Mouse (Mus musculus): ENCODE data around the gene Rsph10b. TPM values are rescaled to one million over a fixed set of nuclear protein-coding genes. Genes with fewer than 3 reads are reported as not detected.

Gene Rsph10b
- polyA plus RNA-seq (2015; fragmentation: Nextera tagmentation; extraction: Ambion mirVana): 0.20 and 0.39 TPM in 2 replicates

DNA sequence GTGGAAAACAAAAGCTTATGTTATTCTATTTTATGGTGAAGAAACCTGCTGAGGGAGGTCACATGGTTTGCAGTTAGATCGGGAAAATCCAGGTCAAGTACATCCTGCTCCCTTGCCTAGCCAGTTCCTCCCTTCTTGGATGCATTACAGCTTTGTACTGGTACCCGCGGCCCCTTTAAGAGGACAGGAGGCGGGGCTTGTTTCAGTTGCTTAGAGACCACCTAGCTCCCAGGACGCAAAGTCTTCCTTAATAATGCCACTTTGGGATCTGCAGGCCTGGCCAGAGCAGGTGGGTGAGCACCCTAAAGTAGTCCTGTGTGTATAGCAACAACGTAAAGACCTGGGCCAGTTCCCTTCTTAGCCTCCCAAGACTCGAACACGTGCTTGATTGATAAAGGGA, at the start of gene Rsph10b:
TSS of gene Rsph10b (plus strand) at position 205 of the 400 bp plus-strand sequence.
- WGBS: 26% methylated on average over 8 of the region's 8 CpGs
- H3K4me3 ChIP-seq (replicated peaks): no peak within 1 kb of the TSS
- ATAC-seq: peak; percentile 31
- peaks cover 15% of the 10 kb centered on the region; the same call in 1 of the 2 replicates for H3K36me3 ChIP-seq
- no peak within 1 kb of the TSS for H3K4me2 ChIP-seq (replicated peaks)
- no peak within 1 kb of the TSS for H3K9ac ChIP-seq
- H3K27me3 ChIP-seq (replicated peaks): no peaks in the 10 kb centered on the region
- no peaks in the 10 kb centered on the region for H3K9me3 ChIP-seq
- H3K27ac ChIP-seq: peak within 1 kb of the TSS; percentile 37; the same call in 1 of the 2 replicates
- H3K4me1 ChIP-seq (replicated peaks): 0 out of 2 replicates have a peak, but pooled peaks cover 2% of the 10 kb centered on the region

DNA sequence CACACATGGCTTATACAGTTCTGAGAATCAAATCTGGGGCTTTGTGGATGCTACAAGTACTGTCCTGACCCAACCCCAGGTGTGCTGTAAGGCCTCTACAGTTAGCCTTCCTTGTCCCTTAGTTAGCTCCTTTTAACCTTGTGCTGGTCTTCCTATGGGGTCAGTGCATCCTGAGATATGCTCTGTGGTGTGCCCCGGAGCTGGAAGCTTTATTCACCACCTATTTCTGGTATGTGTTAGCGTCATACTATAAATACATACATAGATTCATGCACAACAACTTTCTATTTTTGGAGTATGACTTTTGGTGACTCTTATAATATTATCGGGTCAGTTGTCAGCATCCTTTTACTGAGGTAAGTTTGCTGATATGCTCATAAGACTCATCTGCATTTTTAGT, 47.6 kb upstream of the Rsph10b start:
- peaks cover 35% of the 10 kb centered on the region for H3K36me3 ChIP-seq
- ATAC-seq: no peak
- no peaks in the 10 kb centered on the region for H3K4me1 ChIP-seq (replicated peaks)
- no peak overlapping the region for H3K9ac ChIP-seq
- WGBS: 93% methylated on average over 3 of the region's 3 CpGs
- no peak overlapping the region for H3K4me3 ChIP-seq (replicated peaks)
- H3K27me3 ChIP-seq (replicated peaks): no peaks in the 10 kb centered on the region
- no peak overlapping the region for H3K4me2 ChIP-seq (replicated peaks)
- H3K27ac ChIP-seq: no peak overlapping the region
- H3K9me3 ChIP-seq: no peaks in the 10 kb centered on the region

DNA sequence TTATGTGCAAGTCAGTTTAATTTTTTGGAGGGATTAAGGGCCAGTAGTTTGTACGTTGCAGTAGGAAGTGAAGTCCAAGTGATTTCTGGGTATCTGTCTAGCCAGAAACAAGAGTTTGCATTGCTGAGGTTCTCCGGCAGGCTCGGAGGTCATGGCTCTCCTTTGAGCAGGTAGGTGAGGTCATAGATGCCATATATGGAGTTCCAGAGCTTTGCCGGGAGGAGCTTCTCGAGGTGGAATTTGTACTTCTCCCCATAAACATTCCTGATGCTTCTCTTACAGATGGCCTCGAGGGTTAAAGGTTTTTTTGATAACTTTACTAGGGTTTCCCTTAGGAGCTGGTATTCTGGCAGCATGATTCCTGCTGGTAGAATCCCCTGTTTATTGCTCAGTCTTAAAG, 42.1 kb upstream of the Rsph10b start:
- Histone ChIP-seq H3K9ac (no peak overlapping the region), H3K4me3 (replicated peaks) (no peak overlapping the region), H3K27me3 (replicated peaks) (no peaks in the 10 kb centered on the region), H3K36me3 (peaks cover 15% of the 10 kb centered on the region), H3K27ac (peak overlapping the region; percentile 48; the same call in 1 of the 2 replicates), H3K4me1 (replicated peaks) (peaks cover 4% of the 10 kb centered on the region), H3K4me2 (replicated peaks) (peak overlapping the region; percentile 5; the same call in 1 of the 2 replicates), H3K9me3 (no peaks in the 10 kb centered on the region)
- 41% methylated on average over 6 of the region's 6 CpGs for WGBS
- ATAC-seq: peak; percentile 92

DNA sequence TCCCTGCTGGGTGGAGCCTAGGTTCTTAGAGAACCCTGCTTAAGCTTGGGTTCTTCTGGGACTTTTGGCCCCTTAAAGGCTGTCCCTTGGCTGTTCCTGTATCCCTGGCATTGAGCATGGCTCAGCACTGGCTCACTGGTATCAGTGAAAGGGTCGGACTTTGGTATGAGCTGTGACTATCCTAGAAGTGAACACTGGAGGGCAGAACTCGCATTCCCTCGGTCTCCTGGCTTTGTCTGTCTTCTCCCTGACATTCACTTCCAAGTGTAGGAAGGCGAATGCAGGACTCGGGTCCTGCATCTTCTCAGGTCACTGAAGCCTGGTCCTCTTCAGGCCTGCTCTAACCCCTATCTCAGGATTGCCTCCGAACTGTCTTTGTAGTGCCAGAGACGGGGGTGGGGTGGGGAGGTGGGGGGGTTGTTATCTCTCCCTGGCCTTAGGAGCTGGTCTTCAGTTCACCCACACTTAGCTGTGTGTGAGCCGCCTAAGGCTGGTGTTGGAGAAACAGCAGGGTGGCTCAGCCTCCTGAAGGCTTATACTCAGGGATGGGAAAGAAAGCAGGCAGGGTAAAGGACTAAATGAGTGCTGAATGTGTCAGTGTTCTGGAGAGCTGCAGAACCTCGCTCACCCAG, 40.5 kb upstream of the Rsph10b start:
- Histone ChIP-seq H3K27ac (no peak overlapping the region), H3K4me1 (replicated peaks) (peaks cover 4% of the 10 kb centered on the region), H3K4me3 (replicated peaks) (no peak overlapping the region), H3K4me2 (replicated peaks) (no peak overlapping the region), H3K27me3 (replicated peaks) (no peaks in the 10 kb centered on the region), H3K36me3 (peaks cover 12% of the 10 kb centered on the region; the same call in 1 of the 2 replicates), H3K9ac (no peak overlapping the region), H3K9me3 (no peaks in the 10 kb centered on the region)
- ATAC-seq: peak; percentile 46; the same call in 1 of the 2 replicates
- WGBS: 73% methylated on average over 9 of the region's 9 CpGs

DNA sequence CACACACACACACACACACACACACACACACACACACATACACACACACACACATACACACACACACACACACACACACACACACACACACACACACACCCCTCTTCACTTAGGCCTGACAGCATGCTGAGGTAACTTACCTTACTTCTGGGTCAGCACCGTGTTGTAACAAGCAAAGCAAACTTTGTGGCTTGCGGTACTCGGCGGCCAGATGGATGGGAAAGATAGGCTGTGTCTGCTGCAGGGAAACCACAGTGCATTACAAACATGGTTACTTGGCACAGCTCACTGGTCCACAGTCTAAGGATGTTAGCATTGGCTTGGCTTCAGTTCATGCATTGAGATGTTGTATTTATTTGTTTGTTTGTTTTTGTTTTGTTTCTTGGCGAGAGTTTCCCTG, 39.4 kb upstream of the Rsph10b start:
- H3K9ac ChIP-seq: no peak overlapping the region
- no peaks in the 10 kb centered on the region for H3K9me3 ChIP-seq
- peaks cover 4% of the 10 kb centered on the region for H3K4me1 ChIP-seq (replicated peaks)
- ATAC-seq: no peak
- no peak overlapping the region for H3K4me2 ChIP-seq (replicated peaks)
- no peak overlapping the region for H3K4me3 ChIP-seq (replicated peaks)
- WGBS: 68% methylated on average over 5 of the region's 5 CpGs
- H3K36me3 ChIP-seq: peaks cover 15% of the 10 kb centered on the region; the same call in 1 of the 2 replicates
- H3K27me3 ChIP-seq (replicated peaks): no peaks in the 10 kb centered on the region
- H3K27ac ChIP-seq: no peak overlapping the region

DNA sequence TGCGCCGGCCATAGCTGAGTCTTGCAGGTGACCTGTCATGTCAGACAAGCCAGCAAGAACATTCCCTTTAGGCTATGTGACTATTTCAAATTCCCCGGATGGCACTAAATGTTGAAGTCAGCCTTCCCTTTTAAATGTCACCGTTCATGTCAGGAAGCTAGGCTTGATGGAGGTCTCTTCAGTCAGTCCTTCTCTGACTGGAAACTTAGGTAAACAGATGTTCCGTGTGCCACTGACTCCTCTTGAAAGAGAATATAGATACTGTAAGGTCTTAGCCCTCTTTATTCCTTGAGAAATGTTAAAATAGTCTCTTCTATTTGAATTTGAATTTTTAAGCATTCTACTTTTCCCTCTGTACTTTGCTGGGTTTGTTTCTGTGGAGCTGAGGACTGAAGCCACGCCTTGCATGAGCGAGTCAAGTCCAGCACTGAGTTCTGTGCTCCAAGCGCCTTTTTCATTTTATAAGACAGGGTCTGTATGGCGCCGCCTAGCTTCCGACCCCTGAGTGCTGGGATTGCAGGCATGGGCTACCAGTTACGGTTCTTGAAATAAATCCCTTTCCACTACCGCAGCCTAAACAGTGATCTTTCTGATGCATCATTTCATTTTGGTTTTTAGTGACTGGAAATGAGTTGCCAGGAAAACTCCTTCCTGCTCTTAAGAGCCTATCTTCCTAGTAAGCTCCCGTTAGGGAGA, 35.1 kb upstream of the Rsph10b start, which contains the start of gene Ankrd61:
TSS of gene Ankrd61 (minus strand) at position 51 of the 696 bp plus-strand sequence.
- Histone ChIP-seq H3K9ac (no peak within 1 kb of the TSS), H3K36me3 (peaks cover 24% of the 10 kb centered on the region), H3K4me2 (replicated peaks) (no peak within 1 kb of the TSS), H3K9me3 (no peaks in the 10 kb centered on the region), H3K4me1 (replicated peaks) (no peaks in the 10 kb centered on the region), H3K27me3 (replicated peaks) (no peaks in the 10 kb centered on the region), H3K27ac (no peak within 1 kb of the TSS), H3K4me3 (replicated peaks) (no peak within 1 kb of the TSS)
- no peak for ATAC-seq
- WGBS: 85% methylated on average over 14 of the region's 14 CpGs

DNA sequence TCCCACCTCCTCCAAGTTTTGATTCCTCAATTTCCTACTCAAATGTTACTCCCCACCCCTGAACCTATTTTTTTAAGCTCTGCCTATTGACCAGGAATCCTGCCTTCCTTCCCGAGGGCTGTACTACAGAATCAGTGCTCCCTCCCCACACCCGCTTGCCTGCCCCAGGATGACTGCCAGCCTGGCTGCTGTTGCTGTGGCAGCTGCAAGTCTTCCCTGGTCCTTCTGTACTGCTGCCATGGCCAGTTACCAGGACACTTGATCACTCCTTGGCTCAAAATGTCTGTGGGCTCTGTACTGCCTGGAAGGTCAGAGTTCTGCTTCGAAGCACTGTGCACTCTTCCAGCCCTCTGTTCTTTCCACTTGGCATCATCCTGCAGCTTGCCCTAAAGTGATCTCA, 30.7 kb upstream of the Rsph10b start:
- H3K27ac ChIP-seq: no peak overlapping the region
- H3K4me1 ChIP-seq (replicated peaks): no peaks in the 10 kb centered on the region
- H3K9me3 ChIP-seq: no peaks in the 10 kb centered on the region
- H3K27me3 ChIP-seq (replicated peaks): no peaks in the 10 kb centered on the region
- no peak overlapping the region for H3K4me2 ChIP-seq (replicated peaks)
- WGBS: 87% methylated on average over 3 of the region's 3 CpGs
- no peak overlapping the region for H3K4me3 ChIP-seq (replicated peaks)
- no peak overlapping the region for H3K9ac ChIP-seq
- H3K36me3 ChIP-seq: peaks cover 41% of the 10 kb centered on the region
- ATAC-seq: no peak

DNA sequence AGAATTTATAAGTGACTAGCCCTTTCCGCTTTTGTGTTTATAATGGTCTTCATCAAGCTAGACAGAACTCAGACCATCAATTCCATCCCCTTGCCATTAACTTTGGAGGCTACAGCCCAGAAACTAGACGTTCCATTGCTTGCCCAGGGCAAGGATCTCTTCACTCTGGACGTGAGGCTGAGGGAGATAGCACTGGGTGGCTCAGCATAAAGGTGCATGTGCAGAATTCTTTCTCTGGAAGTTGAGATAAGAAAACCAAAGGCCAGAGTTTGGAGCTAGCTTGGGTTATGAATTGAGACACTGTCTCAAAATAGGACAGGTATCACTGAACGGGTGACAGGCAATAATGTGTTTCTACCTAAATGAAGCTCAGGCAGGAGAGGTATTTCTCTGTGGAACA, 29.0 kb upstream of the Rsph10b start:
- WGBS: 80% methylated on average over 4 of the region's 4 CpGs
- Histone ChIP-seq H3K9me3 (no peaks in the 10 kb centered on the region), H3K36me3 (peaks cover 36% of the 10 kb centered on the region), H3K4me3 (replicated peaks) (no peak overlapping the region), H3K4me2 (replicated peaks) (no peak overlapping the region), H3K4me1 (replicated peaks) (peaks cover 10% of the 10 kb centered on the region), H3K9ac (no peak overlapping the region), H3K27me3 (replicated peaks) (no peaks in the 10 kb centered on the region), H3K27ac (no peak overlapping the region)
- ATAC-seq: no peak

DNA sequence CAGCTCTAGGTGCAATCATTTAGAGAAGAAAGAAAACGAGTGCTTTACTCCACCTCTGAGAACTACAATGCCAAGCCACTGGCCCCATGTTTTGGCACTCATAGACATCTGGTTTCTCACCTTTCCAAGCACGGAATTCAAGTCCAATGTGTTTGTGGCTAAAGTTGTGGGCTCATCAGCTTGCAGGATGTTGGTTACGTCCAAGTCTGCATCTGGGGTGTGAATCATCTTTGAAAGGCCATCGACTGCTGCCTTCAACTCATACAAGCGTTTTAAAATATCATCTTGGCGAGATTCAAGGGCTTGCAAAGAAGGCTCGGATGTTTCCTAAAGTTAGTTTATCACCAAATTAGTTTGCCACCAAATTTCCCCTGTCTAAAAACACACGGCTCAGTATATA, 26.4 kb upstream of the Rsph10b start:
- ATAC-seq: no peak
- H3K36me3 ChIP-seq: peaks cover 31% of the 10 kb centered on the region
- no peaks in the 10 kb centered on the region for H3K9me3 ChIP-seq
- no peak overlapping the region for H3K4me3 ChIP-seq (replicated peaks)
- no peaks in the 10 kb centered on the region for H3K27me3 ChIP-seq (replicated peaks)
- H3K4me2 ChIP-seq (replicated peaks): no peak overlapping the region
- peaks cover 15% of the 10 kb centered on the region for H3K4me1 ChIP-seq (replicated peaks)
- no peak overlapping the region for H3K9ac ChIP-seq
- H3K27ac ChIP-seq: no peak overlapping the region
- 88% methylated on average over 8 of the region's 8 CpGs for WGBS

DNA sequence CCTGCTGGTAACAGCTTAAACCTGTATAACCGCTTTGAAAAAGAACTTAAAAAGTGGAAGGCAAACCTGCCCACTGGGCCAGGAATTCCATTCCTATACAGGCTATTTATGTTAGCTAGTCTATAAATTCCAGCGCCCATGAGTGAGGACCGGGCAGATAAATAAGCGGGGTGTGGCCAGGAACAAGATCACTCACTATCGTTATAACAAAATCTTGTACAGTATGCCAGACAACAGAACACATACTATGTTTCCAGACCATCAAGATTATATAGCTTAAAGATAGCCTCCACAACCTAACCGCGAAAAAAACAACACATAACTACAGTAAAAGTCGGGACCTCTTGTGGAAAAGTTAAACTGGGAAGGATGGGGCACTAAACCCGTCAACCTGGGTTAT, 23.9 kb upstream of the Rsph10b start:
- ATAC-seq: peak; percentile 21
- 3% methylated on average over 9 of the region's 9 CpGs for WGBS
- H3K27me3 ChIP-seq (replicated peaks): no peaks in the 10 kb centered on the region
- peaks cover 15% of the 10 kb centered on the region for H3K4me1 ChIP-seq (replicated peaks)
- H3K4me3 ChIP-seq (replicated peaks): peak overlapping the region; percentile 67
- H3K27ac ChIP-seq: peak overlapping the region; percentile 92
- peak overlapping the region; percentile 64 for H3K4me2 ChIP-seq (replicated peaks)
- peak overlapping the region; percentile 50 for H3K9ac ChIP-seq
- no peaks in the 10 kb centered on the region for H3K9me3 ChIP-seq
- peaks cover 9% of the 10 kb centered on the region for H3K36me3 ChIP-seq

DNA sequence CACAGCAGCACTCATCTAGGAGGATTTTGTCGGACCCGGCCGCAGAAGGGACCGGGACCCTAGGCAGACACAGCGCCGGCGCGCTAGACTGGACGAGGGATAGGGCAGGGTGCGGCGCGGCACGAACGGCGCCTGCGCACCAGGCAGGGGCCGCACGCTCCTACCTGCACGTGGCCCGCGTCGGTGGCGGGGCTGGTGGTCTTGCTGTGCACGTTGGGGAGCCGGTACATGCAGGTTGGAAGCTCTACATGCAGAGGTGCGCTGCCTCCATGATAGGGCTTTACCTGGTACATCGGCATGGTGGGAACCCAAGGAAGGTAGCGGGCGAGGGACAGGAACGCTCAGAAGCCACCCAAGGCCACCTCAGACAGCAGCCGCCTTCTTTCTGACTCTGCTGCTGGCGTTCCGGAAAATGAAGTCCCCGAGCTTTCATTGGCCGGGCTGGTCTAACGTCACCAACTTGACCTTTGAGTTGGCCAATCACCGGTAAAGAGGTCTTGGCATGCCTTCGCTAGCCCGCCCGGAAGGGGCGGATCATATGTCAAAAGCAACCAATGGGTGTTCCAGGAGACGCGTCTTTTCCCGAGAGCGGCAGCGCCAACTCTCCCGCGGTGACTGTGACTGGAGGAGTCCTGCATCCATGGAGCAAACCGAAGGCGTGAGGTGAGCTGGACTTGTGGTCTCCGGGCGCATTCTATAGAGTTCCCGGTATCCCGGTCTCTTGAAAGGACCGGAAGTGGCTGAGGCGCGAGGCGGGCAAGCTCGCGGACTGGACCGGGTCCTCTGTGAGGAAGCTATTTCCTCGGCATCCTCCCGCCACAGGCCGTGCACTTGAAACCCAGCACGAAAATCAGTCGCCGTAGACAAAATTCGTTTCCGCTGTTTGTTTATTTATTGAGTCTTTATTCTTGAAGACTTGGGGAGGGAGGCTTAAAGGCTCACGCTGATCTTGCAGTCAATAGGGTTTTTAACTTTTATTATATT, 23.1 kb upstream of the Rsph10b start, which contains the start of the genes Aimp2 and Pms2:
TSS of gene Aimp2 (minus strand) at position 431 of the 984 bp plus-strand sequence.
TSS of gene Pms2 (plus strand) at position 548 of the 984 bp plus-strand sequence.
- peaks cover 15% of the 10 kb centered on the region for H3K4me1 ChIP-seq (replicated peaks)
- H3K27me3 ChIP-seq (replicated peaks): no peaks in the 10 kb centered on the region
- WGBS: under 1% methylated on average over 70 of the region's 70 CpGs
- peaks cover 5% of the 10 kb centered on the region for H3K36me3 ChIP-seq
- H3K9ac ChIP-seq: peak within 1 kb of the TSS; percentile 54
- peak within 1 kb of the TSS; percentile 92 for H3K27ac ChIP-seq
- ATAC-seq: peak; percentile 99
- H3K4me2 ChIP-seq (replicated peaks): peak within 1 kb of the TSS; percentile 66
- no peaks in the 10 kb centered on the region for H3K9me3 ChIP-seq
- peak within 1 kb of the TSS; percentile 67 for H3K4me3 ChIP-seq (replicated peaks)
